ENCODE assay signal across 8 mouse cellular contexts in the genomic region with DNA sequence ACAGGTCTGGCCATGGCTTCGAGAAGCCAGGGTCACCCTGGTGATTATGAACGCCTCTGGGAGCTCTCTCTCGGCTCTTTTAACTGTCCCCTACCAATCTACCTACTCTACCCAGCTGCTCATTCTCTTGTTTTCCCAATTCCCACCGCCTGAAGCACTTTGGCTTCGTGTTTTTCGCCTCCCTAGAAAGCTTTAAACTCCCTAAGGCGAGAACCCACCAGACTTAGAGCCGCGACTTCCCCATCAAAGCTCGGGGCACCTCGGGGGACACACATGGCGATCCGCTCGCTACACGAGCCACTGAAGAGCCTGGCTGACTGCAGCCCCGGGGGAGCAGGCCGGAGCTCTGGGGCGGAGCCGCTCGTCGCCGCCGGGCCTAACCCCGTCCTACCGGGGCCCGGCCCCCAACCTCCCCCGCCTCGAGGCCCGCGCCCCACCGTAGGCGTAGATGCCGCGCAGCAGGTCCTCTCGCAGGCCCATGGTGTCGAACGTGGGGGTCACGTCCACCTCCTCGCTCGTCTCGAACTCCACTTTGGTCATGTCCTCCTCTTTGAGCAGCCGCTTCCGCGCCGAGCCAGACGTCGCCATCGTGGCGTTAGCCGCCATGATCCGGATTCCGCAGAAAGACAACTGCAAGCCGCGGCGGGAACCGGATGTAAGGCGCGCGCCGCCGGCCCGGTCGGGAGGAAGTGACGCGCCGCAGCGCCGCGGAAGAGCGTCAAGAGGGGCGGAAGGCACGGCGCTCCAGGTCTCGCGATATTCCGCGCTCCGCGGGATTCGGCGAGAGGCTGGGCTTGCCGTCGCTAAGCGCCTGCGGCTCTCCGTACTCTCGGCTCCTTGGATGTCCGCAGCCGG. TPM values are rescaled to one million over a fixed set of nuclear protein-coding genes. Genes with fewer than 3 reads are reported as not detected.
DNase-seq lines count a peak whose midpoint lies in the region; ATAC-seq and TF ChIP-seq lines count a peak whose summit lies in the region.

Gene Eif4a3, minus strand, starts transcription at position 699 of the 855 bp plus-strand sequence.

- no peaks in the 10 kb centered on the region for H3K27me3 ChIP-seq in embryonic facial prominence, embryonic 15.5 days
- no peaks in the 10 kb centered on the region for H3K27me3 ChIP-seq in limb, embryonic 14.5 days (ENCODE audit: control insufficient read depth, insufficient read depth, low read length)
- H3K27me3 ChIP-seq in midbrain, postnatal 0 days (ENCODE audit: insufficient read depth, low read length), result no peaks in the 10 kb centered on the region

- peak; percentile 94 for ATAC-seq in embryonic facial prominence, embryonic 15.5 days (ENCODE audit: insufficient number of reproducible peaks, low FRiP score, low TSS enrichment, low read depth)
- ATAC-seq in limb, embryonic 14.5 days (ENCODE audit: low FRiP score, low read depth), result peak; percentile 96
- peak; percentile 95 for ATAC-seq in midbrain, postnatal 0 days (ENCODE audit: low FRiP score)

- under 1% methylated on average over 89 of the region's 89 CpGs for WGBS in bone marrow, adult 2 months
- under 1% methylated on average over 86 of the region's 89 CpGs for WGBS in embryonic facial prominence, embryonic 15.5 days
- WGBS in limb, embryonic 14.5 days, result under 1% methylated on average over 81 of the region's 89 CpGs
- under 1% methylated on average over 89 of the region's 89 CpGs for WGBS in midbrain, postnatal 0 days

- H3K4me2 ChIP-seq in embryonic facial prominence, embryonic 15.5 days (replicated peaks), result peak within 1 kb of the TSS; percentile 81
- H3K4me2 ChIP-seq in limb, embryonic 14.5 days (replicated peaks; ENCODE audit: low read depth, low read length, severe bottlenecking), result peak within 1 kb of the TSS; percentile 85
- peak within 1 kb of the TSS; percentile 70 for H3K4me2 ChIP-seq in midbrain, postnatal 0 days (ENCODE audit: low read depth, low read length, poor library complexity, severe bottlenecking)

- peak within 1 kb of the TSS; percentile 96 for H3K4me3 ChIP-seq in bone marrow, adult 2 months (replicated peaks; ENCODE audit: control insufficient read depth, low read depth, low read length)
- H3K4me3 ChIP-seq in embryonic facial prominence, embryonic 15.5 days (replicated peaks), result peak within 1 kb of the TSS; percentile 99
- peak within 1 kb of the TSS; percentile 83 for H3K4me3 ChIP-seq in limb, embryonic 14.5 days (replicated peaks; ENCODE audit: low read length)
- peak within 1 kb of the TSS; percentile 93 for H3K4me3 ChIP-seq in midbrain, postnatal 0 days (ENCODE audit: low read depth, low read length)

- peak; percentile 38; the same call in 1 of the 2 replicates for TF ChIP-seq POLR2A in bone marrow, adult 2 months (IDR thresholded peaks at IDR 0.05; ENCODE audit: borderline replicate concordance, control insufficient read depth, low read depth, low read length)
- peak; percentile 76; the same call in 1 of the 2 replicates for TF ChIP-seq POLR2A in limb, embryonic 14.5 days (IDR thresholded peaks at IDR 0.05; ENCODE audit: borderline replicate concordance, extremely low read depth, insufficient read depth, insufficient read length)

- peak within 1 kb of the TSS; percentile 97 for H3K9ac ChIP-seq in embryonic facial prominence, embryonic 15.5 days
- peak within 1 kb of the TSS; percentile 89 for H3K9ac ChIP-seq in limb, embryonic 14.5 days (ENCODE audit: low read depth, low read length, severe bottlenecking)
- peak within 1 kb of the TSS; percentile 92 for H3K9ac ChIP-seq in midbrain, postnatal 0 days (replicated peaks; ENCODE audit: low read length, poor library complexity, severe bottlenecking)

- no peak for TF ChIP-seq CTCF in bone marrow, adult 2 months (IDR thresholded peaks at IDR 0.05; ENCODE audit: control insufficient read depth, insufficient read depth, low read length)
- TF ChIP-seq CTCF in midbrain, postnatal 0 days (IDR thresholded peaks at IDR 0.05), result no peak

- peaks cover 34% of the 10 kb centered on the region for H3K36me3 ChIP-seq in embryonic facial prominence, embryonic 15.5 days
- H3K36me3 ChIP-seq in limb, embryonic 14.5 days (ENCODE audit: control insufficient read depth, insufficient read depth, low read length), result peaks cover 37% of the 10 kb centered on the region
- peaks cover 22% of the 10 kb centered on the region for H3K36me3 ChIP-seq in midbrain, postnatal 0 days (ENCODE audit: insufficient read depth, low read length)

- H3K9me3 ChIP-seq in embryonic facial prominence, embryonic 15.5 days (replicated peaks), result no peaks in the 10 kb centered on the region
- no peaks in the 10 kb centered on the region for H3K9me3 ChIP-seq in limb, embryonic 14.5 days (ENCODE audit: control insufficient read depth, low read length)
- H3K9me3 ChIP-seq in midbrain, postnatal 0 days (ENCODE audit: low read length), result no peaks in the 10 kb centered on the region

- peak; percentile 96 for DNase-seq in 416B (ENCODE audit: low read depth)
- DNase-seq in heart, adult 8-10 months (ENCODE audit: low spot score), result peak; percentile 94
- DNase-seq in kidney, adult 9 months, result peak; percentile 94
- DNase-seq in limb, embryonic 14.5 days (ENCODE audit: low spot score), result peak; percentile 96
- DNase-seq in midbrain, postnatal 0 days (ENCODE audit: low spot score), result peak; percentile 98
- peak; percentile 95 to 97 for DNase-seq in spleen, postnatal 14 days (ENCODE audit: low spot score in 2 of 2)

- H3K4me1 ChIP-seq in bone marrow, adult 2 months (ENCODE audit: control insufficient read depth, insufficient read depth, low read length), result peaks cover 2% of the 10 kb centered on the region
- H3K4me1 ChIP-seq in embryonic facial prominence, embryonic 15.5 days, result peaks cover 21% of the 10 kb centered on the region
- peaks cover 10% of the 10 kb centered on the region for H3K4me1 ChIP-seq in limb, embryonic 14.5 days (ENCODE audit: control insufficient read depth, insufficient read depth, low read length)
- peaks cover 3% of the 10 kb centered on the region; the same call in 1 of the 2 replicates for H3K4me1 ChIP-seq in midbrain, postnatal 0 days (ENCODE audit: insufficient read depth, low read length)

- H3K27ac ChIP-seq in bone marrow, adult 2 months (ENCODE audit: control insufficient read depth, insufficient read depth, low read depth, low read length, poor library complexity), result peak within 1 kb of the TSS; percentile 89
- peak within 1 kb of the TSS; percentile 92 for H3K27ac ChIP-seq in embryonic facial prominence, embryonic 15.5 days (replicated peaks)
- peak within 1 kb of the TSS; percentile 86 for H3K27ac ChIP-seq in limb, embryonic 14.5 days (replicated peaks; ENCODE audit: low read depth, low read length)
- H3K27ac ChIP-seq in midbrain, postnatal 0 days (ENCODE audit: low read depth, low read length), result peak within 1 kb of the TSS; percentile 94

RNA-seq across cellular contexts. Expression of gene Eif4a3, which starts in this region (rescaled TPM):
- polyA plus RNA-seq in bone marrow, adult 2 months (2011; ENCODE audit: insufficient read depth, insufficient read length, low replicate concordance, missing spikeins), result 144 and 147 TPM in 2 replicates
- 329 and 338 TPM in 2 replicates for polyA plus RNA-seq in embryonic facial prominence, embryonic 15.5 days (2015; fragmentation: Nextera tagmentation; extraction: Ambion mirVana)
- total RNA-seq in heart, adult 8-10 months (2022), result 10 to 100 TPM; 57.7 to 77.2 (median 66.8) TPM
- 206 and 228 TPM in 2 replicates for polyA plus RNA-seq in limb, embryonic 14.5 days (2012; rRNA removed)
- polyA plus RNA-seq in limb, embryonic 14.5 days (2014; fragmentation: Nextera tagmentation; extraction: Ambion mirVana), result 339 and 342 TPM in 2 replicates
- total RNA-seq in midbrain, postnatal 0 days (2014; rRNA removed), result 132 and 169 TPM in 2 replicates
- polyA plus RNA-seq in midbrain, postnatal 0 days (2015; fragmentation: Nextera tagmentation; extraction: Ambion mirVana), result 229 and 237 TPM in 2 replicates

Comparison
In these comparisons a context has a peak if more than half of its experiments do, and no peak if none do; other contexts are left out.
1. Peak in every context shown above with its lines: DNase-seq, ATAC-seq, H3K4me3 ChIP-seq and H3K27ac ChIP-seq.